Mouse (Mus musculus): ENCODE data around the gene Gm5662. TPM values are rescaled to one million over a fixed set of nuclear protein-coding genes. Genes with fewer than 3 reads are reported as not detected.
"Not testable (repeated sequence)": the region's sequence is repeated elsewhere in the genome, so short reads cannot be mapped to it uniquely, and the experiment has no call there.

Gm5662 gene
- polyA plus RNA-seq, 1 experiment from 2014 or later = not detected

DNA sequence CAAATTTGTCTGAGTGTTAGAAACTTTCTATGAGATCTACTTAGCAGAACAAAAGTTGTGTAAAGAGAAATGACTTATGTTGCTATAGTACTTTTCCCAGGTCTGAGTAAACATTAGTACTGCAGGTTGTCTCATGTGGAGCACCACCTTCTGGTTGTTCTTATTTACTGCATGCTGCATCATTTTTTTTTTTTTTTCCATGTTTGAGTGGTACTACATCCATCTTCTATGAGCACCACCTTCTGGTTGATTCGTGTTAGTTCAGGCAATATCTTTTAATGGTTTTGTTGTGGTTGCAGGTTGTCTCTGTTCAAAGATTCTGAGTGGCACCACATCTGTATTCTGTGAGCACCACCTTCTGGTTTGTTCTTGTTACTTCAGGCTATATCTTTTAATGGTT lies 31.4 kb downstream of the Gm5662 start:
- H3K4me3 ChIP-seq (ENCODE audit: low read length); H3K9ac ChIP-seq (ENCODE audit: low read depth, low read length); H3K4me1 ChIP-seq (ENCODE audit: control insufficient read depth, insufficient read depth, low read length); H3K4me2 ChIP-seq (ENCODE audit: low read depth, low read length); ATAC-seq; H3K36me3 ChIP-seq (ENCODE audit: control insufficient read depth, insufficient read depth, low read length); H3K27me3 ChIP-seq (replicated peaks; ENCODE audit: control insufficient read depth, insufficient read depth, low read length); H3K27ac ChIP-seq (ENCODE audit: low read length); H3K9me3 ChIP-seq (ENCODE audit: control insufficient read depth, low read length): not testable (repeated sequence)
- WGBS = 45% methylated on average over 1 of the region's 1 CpGs

Other genes with a start within 250 kb of the Gm5662 start
- not detected in 2 replicates for gene Gm2056, start 247.5 kb downstream of the Gm5662 start, polyA plus RNA-seq (2015; fragmentation: Nextera tagmentation; extraction: Ambion mirVana)
- gene Gm16368, start 190.8 kb downstream of the Gm5662 start, polyA plus RNA-seq (2015; fragmentation: Nextera tagmentation; extraction: Ambion mirVana) = not detected in 2 replicates
- gene Gm10436, start 92.4 kb downstream of the Gm5662 start, polyA plus RNA-seq (2015; fragmentation: Nextera tagmentation; extraction: Ambion mirVana) = not detected in 2 replicates
- gene Gm8332, start 24.4 kb downstream of the Gm5662 start, polyA plus RNA-seq (2015; fragmentation: Nextera tagmentation; extraction: Ambion mirVana) = not detected in 2 replicates
- not detected in 2 replicates for gene Gm5039, start 49.5 kb upstream of the Gm5662 start, polyA plus RNA-seq (2015; fragmentation: Nextera tagmentation; extraction: Ambion mirVana)
- gene Adck1, start 86.1 kb upstream of the Gm5662 start, polyA plus RNA-seq (2015; fragmentation: Nextera tagmentation; extraction: Ambion mirVana) = 19.0 and 19.3 TPM in 2 replicates

All from intestine, embryonic 16.5 days (tissue).